Mouse (Mus musculus) intestine, embryonic 14.5 days (tissue): ENCODE data around the gene Tbc1d4. TPM values are rescaled to one million over a fixed set of nuclear protein-coding genes. Genes with fewer than 3 reads are reported as not detected.

ENCODE experiments used
- ATAC-seq: fragments of 200-750 bp; cut with Nextera tagmentation; replicated peaks from 2 replicates; pipeline ENCODE4 v1.8.0; 2017; ENCODE audit warnings: low read depth, moderate number of reproducible peaks, moderate TSS enrichment, moderate library complexity; ENCODE audit not compliant: low FRiP score, low TSS enrichment
- DNase-seq: peaks from one replicate; pipeline ENCODE4 v3.0.0-alpha.2; 2018; ENCODE audit warnings: low spot score
- H3K27ac ChIP-seq: fragments of 300-500 bp; sonication (generic); 2 replicates; pipeline ENCODE4 v1.5.1; 2014; ENCODE audit warnings: low read depth, mild to moderate bottlenecking, control low read depth
- H3K27me3 ChIP-seq: fragments of 300-500 bp; sonication (generic); replicated peaks from 2 replicates; pipeline ENCODE4 v1.6.1; 2014; ENCODE audit warnings: low read length, control low read depth; ENCODE audit not compliant: control insufficient read depth, insufficient read depth
- H3K36me3 ChIP-seq: fragments of 300-500 bp; sonication (generic); 2 replicates; pipeline ENCODE4 v1.6.1; 2014; ENCODE audit warnings: low read length, control low read depth; ENCODE audit not compliant: control insufficient read depth, insufficient read depth
- H3K4me1 ChIP-seq: fragments of 300-500 bp; sonication (generic); replicated peaks from 2 replicates; pipeline ENCODE4 v1.6.1; 2014; ENCODE audit warnings: low read length, control low read depth, mixed read lengths; ENCODE audit not compliant: control insufficient read depth, insufficient read depth
- H3K4me2 ChIP-seq: fragments of 300-500 bp; sonication (generic); 2 replicates; pipeline ENCODE4 v1.6.1; 2014; ENCODE audit warnings: low read length
- H3K4me3 ChIP-seq: fragments of 300-500 bp; sonication (generic); 2 replicates; pipeline ENCODE4 v1.5.1; 2014; ENCODE audit warnings: low read depth, low read length, control low read depth, mixed read lengths
- H3K9ac ChIP-seq: fragments of 300-500 bp; sonication (generic); 2 replicates; pipeline ENCODE4 v1.6.1; 2014; ENCODE audit warnings: mild to moderate bottlenecking, low read length
- H3K9me3 ChIP-seq: fragments of 300-500 bp; sonication (generic); 2 replicates; pipeline ENCODE4 v1.6.1; 2016; ENCODE audit warnings: low read length, control low read depth; ENCODE audit not compliant: control insufficient read depth
- WGBS: fragments of 180-500 bp; shearing (Covaris S2); extraction: QIAGEN DNeasy Blood & Tissue Kit; methylation state at CpG from one replicate; pipeline ENCODE4 v1.1.7; 2014; 5-methylcytosine and 5-hydroxymethylcytosine counted together
- polyA plus RNA-seq: library from polyadenylated mRNA; unstranded; fragments of >200 nt; fragmentation: Nextera tagmentation; extraction: Ambion mirVana; gene quantifications from 2 replicates; pipeline ENCODE4 v1.2.1, GENCODE M21; 2014

Gene Tbc1d4
- polyA plus RNA-seq, 1 experiment from 2014 or later = 7.5 TPM

DNA sequence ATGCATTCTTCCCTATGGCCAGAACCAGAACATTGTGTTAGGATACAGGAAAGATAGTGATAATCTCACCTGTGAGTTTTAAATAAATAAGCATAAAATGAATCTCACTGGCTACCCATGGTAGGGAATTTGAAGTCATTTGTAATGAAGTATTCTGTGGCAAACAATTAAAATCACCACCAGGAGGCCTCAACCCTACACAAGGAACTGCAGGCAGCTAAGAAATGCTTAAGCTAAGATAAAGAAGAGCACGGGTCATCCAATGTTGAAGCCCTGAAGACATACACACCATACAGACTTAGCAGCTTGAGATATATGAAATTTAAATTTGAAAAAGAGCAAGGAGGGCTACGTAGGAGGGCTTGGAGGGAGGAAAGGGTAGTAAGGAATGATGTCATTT, 3.1 kb downstream of the Tbc1d4 start:
- H3K4me1 ChIP-seq = 0 out of 2 replicates have a peak, but pooled peaks cover 2% of the 10 kb centered on the region
- no peaks in the 10 kb centered on the region for H3K27me3 ChIP-seq
- WGBS = 70% methylated on average over 2 of the region's 2 CpGs
- no peak overlapping the region for H3K4me2 ChIP-seq
- no peaks in the 10 kb centered on the region for H3K36me3 ChIP-seq
- DNase-seq = no peak
- no peak overlapping the region for H3K4me3 ChIP-seq
- no peak overlapping the region for H3K27ac ChIP-seq
- H3K9me3 ChIP-seq = no peaks in the 10 kb centered on the region
- ATAC-seq = no peak
- H3K9ac ChIP-seq = no peak overlapping the region

DNA sequence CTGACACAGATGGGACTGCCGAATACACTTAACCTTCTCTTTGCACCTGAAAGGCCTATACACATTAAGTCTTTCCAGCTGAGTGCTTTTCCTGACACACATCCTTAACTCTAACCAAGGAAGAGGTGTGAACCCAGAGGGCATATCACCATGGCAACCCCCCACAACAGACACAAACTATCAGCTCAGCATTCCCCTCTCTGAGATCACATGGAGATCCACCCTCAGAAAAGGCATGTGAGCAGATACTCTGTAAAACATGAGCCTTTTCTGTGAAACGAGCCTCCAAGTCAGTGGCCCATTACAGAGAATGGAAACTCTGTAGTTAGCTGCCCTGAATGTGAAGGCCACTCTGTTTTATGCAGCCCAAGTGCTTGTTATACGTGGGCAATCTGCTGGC, 6.1 kb downstream of the Tbc1d4 start:
- Histone ChIP-seq H3K9ac (no peak overlapping the region), H3K36me3 (no peaks in the 10 kb centered on the region), H3K4me2 (no peak overlapping the region), H3K27ac (no peak overlapping the region), H3K27me3 (no peaks in the 10 kb centered on the region), H3K4me3 (no peak overlapping the region), H3K9me3 (no peaks in the 10 kb centered on the region), H3K4me1 (0 out of 2 replicates have a peak, but pooled peaks cover 2% of the 10 kb centered on the region)
- DNase-seq (no peak), ATAC-seq (no peak)
- WGBS = 59% methylated on average over 3 of the region's 3 CpGs

DNA sequence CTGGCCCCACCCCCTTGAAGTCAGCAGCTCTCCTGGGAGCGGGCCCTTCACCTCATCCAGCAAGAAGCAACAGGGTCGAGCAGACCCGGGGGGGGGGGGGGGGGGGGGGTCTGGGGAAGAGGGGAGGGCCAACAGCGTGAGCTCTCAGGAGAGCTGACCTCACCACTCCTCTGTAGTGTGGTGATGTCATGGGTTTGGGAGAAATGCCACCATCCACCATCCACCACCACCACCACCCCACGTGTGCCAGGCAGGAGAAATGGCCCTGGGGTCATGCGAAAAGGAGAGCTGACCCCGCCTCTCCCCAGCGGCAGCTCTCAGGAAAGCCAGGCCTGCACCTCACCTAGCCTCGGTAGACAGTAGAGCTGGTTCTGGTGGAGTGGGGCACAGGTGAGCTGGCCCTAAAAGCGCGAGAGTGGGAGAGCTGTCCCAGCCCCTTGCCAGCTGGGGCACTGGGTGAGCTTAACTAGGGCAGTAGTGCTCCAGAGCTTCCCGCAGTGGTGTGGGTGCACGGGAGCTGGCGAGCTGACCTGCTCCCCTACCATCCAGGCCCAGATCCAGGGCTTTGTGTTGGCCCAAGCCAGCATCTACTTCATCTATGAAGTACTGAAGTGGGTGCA, 11.8 kb downstream of the Tbc1d4 start:
- Histone ChIP-seq H3K9me3 (no peaks in the 10 kb centered on the region), H3K36me3 (no peaks in the 10 kb centered on the region)
- ATAC-seq = no peak

DNA sequence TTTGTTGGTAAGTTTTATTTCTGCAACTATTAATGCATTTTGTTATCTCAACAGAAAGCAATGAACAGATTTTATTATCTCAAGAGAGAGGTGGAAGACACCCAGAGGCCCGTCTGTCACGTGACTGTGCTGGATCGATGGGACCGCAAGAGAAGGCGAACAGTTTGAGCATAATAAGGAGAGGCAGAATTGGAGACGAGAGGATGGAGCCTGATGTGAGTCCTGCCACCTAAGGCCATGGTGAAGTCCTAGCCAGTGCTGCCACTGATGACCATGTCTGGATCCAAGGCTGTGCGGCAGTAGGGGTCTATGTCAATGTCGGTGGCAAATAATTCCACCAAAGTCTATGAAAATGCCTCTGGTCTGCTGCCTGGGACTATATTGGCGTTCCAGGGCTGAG, 12.3 kb downstream of the Tbc1d4 start:
- H3K27ac ChIP-seq = no peak overlapping the region
- DNase-seq (no peak), ATAC-seq (no peak)
- no peaks in the 10 kb centered on the region for H3K27me3 ChIP-seq
- H3K4me2 ChIP-seq = no peak overlapping the region
- H3K9me3 ChIP-seq = no peaks in the 10 kb centered on the region
- no peaks in the 10 kb centered on the region for H3K4me1 ChIP-seq
- WGBS = 97% methylated on average over 9 of the region's 9 CpGs
- H3K4me3 ChIP-seq = no peak overlapping the region
- H3K9ac ChIP-seq = no peak overlapping the region
- no peaks in the 10 kb centered on the region for H3K36me3 ChIP-seq

More for the DNA sequence above, 11.8 kb downstream of the Tbc1d4 start:
- no peak overlapping the region for H3K4me2 ChIP-seq
- no peak overlapping the region for H3K9ac ChIP-seq
- no peak overlapping the region for H3K27ac ChIP-seq
- no peaks in the 10 kb centered on the region for H3K27me3 ChIP-seq
- no peaks in the 10 kb centered on the region for H3K4me1 ChIP-seq
- WGBS = 84% methylated on average over 12 of the region's 14 CpGs
- H3K4me3 ChIP-seq = no peak overlapping the region
- no peak for DNase-seq

DNA sequence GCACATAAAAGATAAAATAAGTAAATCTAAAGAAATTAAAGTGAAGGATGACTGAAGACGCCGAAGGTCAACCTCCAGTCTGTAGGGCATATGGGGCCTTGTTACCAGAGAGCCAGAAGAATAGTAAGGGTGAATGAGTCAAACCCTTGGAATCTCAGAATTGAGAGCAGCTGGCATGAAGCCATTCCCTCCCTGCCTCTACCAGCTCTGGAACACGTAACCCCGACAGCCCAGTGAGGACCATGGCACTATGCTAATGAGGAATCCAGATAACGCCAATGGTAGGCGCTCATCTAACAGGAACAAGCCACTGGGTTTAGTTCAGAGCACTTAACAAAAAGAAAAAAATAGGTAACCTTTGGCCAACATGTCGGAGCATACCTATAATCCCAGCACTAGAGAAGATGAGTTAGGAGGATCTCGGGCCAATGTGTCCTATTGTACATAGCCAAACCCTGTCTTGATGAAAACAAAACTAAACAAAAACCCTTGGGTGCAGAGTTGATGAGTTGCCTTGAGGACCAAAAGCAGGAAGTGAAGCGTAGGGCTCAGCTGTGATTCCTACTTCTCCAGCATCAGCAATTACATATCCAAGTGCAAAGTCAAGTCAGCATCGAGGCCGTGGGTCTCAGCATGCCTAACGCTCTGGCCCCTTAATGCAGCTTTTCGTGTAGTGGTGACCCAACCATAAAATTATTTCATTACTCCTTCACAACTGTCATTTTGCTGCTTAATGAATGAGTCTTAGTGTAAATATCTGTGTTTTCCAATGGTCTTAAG, 13.5 kb downstream of the Tbc1d4 start:
- Histone ChIP-seq H3K4me2 (no peak overlapping the region), H3K9me3 (no peaks in the 10 kb centered on the region), H3K27ac (no peak overlapping the region), H3K36me3 (no peaks in the 10 kb centered on the region), H3K4me3 (no peak overlapping the region), H3K27me3 (no peaks in the 10 kb centered on the region), H3K4me1 (no peaks in the 10 kb centered on the region), H3K9ac (no peak overlapping the region)
- ATAC-seq (no peak), DNase-seq (peak; percentile 32)
- WGBS = 88% methylated on average over 13 of the region's 13 CpGs

DNA sequence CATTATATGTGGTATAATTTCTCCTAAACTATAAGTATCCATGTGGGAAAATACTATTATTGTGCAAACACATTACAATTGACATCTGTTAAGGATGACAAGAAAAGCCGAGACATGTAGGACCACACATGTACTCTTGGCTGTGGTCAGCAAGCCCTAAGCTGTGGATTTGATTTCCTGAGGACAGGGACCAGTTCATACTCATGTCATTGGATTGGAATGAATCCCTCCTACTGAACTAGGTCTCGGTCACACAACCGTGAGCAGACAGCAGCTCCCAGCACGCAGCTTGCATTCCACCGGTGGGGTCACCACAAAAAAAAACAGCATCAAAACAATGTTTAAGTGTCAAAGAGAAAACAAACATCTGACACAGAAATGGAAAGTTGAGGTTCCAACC, 15.0 kb downstream of the Tbc1d4 start:
- DNase-seq = no peak
- 87% methylated on average over 5 of the region's 5 CpGs for WGBS
- ATAC-seq = no peak

DNA sequence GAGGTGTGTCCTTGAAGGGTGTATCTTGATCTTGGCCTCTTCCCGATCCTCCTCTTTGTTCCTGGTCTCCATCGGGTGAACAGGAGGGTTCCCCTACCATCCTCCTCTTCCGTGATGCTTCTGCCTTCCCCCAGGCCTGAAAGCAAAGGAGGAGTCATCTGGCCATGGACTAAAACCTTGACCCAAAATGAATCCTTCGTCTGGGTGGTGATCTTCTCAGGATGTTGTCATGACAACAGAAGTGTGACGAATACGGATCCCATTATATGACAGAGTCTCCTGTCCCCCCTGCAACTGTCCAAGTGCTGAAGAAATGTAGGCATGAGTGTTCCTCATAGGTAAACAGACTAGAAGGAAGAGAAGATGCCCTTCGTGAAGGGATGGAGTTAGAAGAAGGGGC, 15.7 kb downstream of the Tbc1d4 start:
- DNase-seq (no peak), ATAC-seq (no peak)
- no peak overlapping the region for H3K9ac ChIP-seq
- no peak overlapping the region for H3K4me3 ChIP-seq
- WGBS = 84% methylated on average over 7 of the region's 7 CpGs
- no peaks in the 10 kb centered on the region for H3K36me3 ChIP-seq
- H3K4me1 ChIP-seq = no peaks in the 10 kb centered on the region
- H3K9me3 ChIP-seq = no peaks in the 10 kb centered on the region
- no peaks in the 10 kb centered on the region for H3K27me3 ChIP-seq
- H3K4me2 ChIP-seq = no peak overlapping the region
- no peak overlapping the region for H3K27ac ChIP-seq

More for the DNA sequence above, 15.0 kb downstream of the Tbc1d4 start:
- Histone ChIP-seq H3K27ac (no peak overlapping the region), H3K4me2 (no peak overlapping the region), H3K9me3 (no peaks in the 10 kb centered on the region), H3K27me3 (no peaks in the 10 kb centered on the region), H3K36me3 (no peaks in the 10 kb centered on the region), H3K4me1 (no peaks in the 10 kb centered on the region), H3K9ac (no peak overlapping the region), H3K4me3 (no peak overlapping the region)

DNA sequence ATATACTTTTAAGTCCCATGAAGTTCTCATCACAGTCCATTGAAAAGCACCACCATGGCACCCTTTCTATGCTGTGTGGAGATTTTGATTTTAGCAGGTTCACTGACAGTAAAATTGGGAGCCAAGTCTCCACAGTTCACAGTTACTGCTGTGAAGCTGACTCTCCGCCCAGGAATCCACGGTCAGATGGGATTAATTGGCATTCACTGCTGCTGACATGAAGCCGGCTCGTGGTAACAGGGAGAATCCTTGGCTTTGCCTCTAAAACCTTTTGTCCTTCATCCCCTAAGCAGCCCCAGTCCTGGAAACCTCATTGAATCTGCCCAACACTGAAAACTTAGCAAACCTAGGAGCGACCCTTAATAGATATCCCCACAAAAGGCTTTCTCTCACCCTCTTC, 17.9 kb downstream of the Tbc1d4 start:
- no peaks in the 10 kb centered on the region for H3K36me3 ChIP-seq
- H3K27me3 ChIP-seq = no peaks in the 10 kb centered on the region
- H3K9ac ChIP-seq = no peak overlapping the region
- H3K4me1 ChIP-seq = no peaks in the 10 kb centered on the region
- 88% methylated on average over 5 of the region's 5 CpGs for WGBS
- no peak for DNase-seq
- H3K4me3 ChIP-seq = no peak overlapping the region
- H3K4me2 ChIP-seq = no peak overlapping the region
- no peak for ATAC-seq
- H3K27ac ChIP-seq = no peak overlapping the region
- no peaks in the 10 kb centered on the region for H3K9me3 ChIP-seq
